Mouse (Mus musculus) hindbrain, embryonic 11.5 days (tissue): ENCODE results near the gene Dnmt3a. TPM values are rescaled to one million over a fixed set of nuclear protein-coding genes. Genes with fewer than 3 reads are reported as not detected.

Experiments
- ATAC-seq: fragments of 200-750 bp; cut with Nextera tagmentation; 2 replicates; pipeline ENCODE4 v1.8.0; 2017; ENCODE audit warnings: mild to moderate bottlenecking, moderate TSS enrichment, moderate library complexity; ENCODE audit not compliant: low FRiP score
- DNase-seq: peaks from one replicate; pipeline ENCODE4 v3.0.0-alpha.2; 2015; ENCODE audit warnings: low spot score
- H3K27ac ChIP-seq: fragments of 300-500 bp; sonication (generic); 2 replicates; pipeline ENCODE4 v1.5.1; 2014; ENCODE audit warnings: mild to moderate bottlenecking, low read depth, low read length
- H3K27me3 ChIP-seq: fragments of 300-500 bp; sonication (generic); 2 replicates; pipeline ENCODE4 v1.6.1; 2014; ENCODE audit warnings: mild to moderate bottlenecking, low read length, moderate library complexity, mixed read lengths; ENCODE audit not compliant: control insufficient read depth, insufficient read depth
- H3K36me3 ChIP-seq: fragments of 300-500 bp; sonication (generic); 2 replicates; pipeline ENCODE4 v1.6.1; 2014; ENCODE audit warnings: mild to moderate bottlenecking, low read length, moderate library complexity, mixed read lengths; ENCODE audit not compliant: control insufficient read depth, insufficient read depth
- H3K4me1 ChIP-seq: fragments of 300-500 bp; sonication (generic); replicated peaks from 2 replicates; pipeline ENCODE4 v1.6.1; 2014; ENCODE audit warnings: low read length, mixed read lengths; ENCODE audit not compliant: control insufficient read depth, insufficient read depth
- H3K4me2 ChIP-seq: fragments of 300-500 bp; sonication (generic); replicated peaks from 2 replicates; pipeline ENCODE4 v1.6.1; 2014; ENCODE audit warnings: mild to moderate bottlenecking, low read depth, low read length
- H3K4me3 ChIP-seq: fragments of 300-500 bp; sonication (generic); 2 replicates; pipeline ENCODE4 v1.5.1; 2014; ENCODE audit warnings: low read depth, low read length
- H3K9ac ChIP-seq: fragments of 300-500 bp; sonication (generic); 2 replicates; pipeline ENCODE4 v1.6.1; 2014; ENCODE audit warnings: low read depth, low read length
- H3K9me3 ChIP-seq: fragments of 300-500 bp; sonication (generic); 2 replicates; pipeline ENCODE4 v1.6.1; 2016; ENCODE audit warnings: low read length; ENCODE audit not compliant: control insufficient read depth
- WGBS: fragments of 180-500 bp; shearing (Covaris S2); extraction: QIAGEN DNeasy Blood & Tissue Kit; methylation state at CpG from one replicate; pipeline ENCODE4 v1.1.7; 2014; 5-methylcytosine and 5-hydroxymethylcytosine counted together
- polyA plus RNA-seq: library from polyadenylated mRNA; unstranded; fragments of >200 nt; fragmentation: Nextera tagmentation; extraction: Ambion mirVana; gene quantifications from 2 replicates; pipeline ENCODE4 v1.2.1, GENCODE M21; 2014

The Dnmt3a gene
- polyA plus RNA-seq, result 68.6 and 75.5 TPM in 2 replicates

DNA sequence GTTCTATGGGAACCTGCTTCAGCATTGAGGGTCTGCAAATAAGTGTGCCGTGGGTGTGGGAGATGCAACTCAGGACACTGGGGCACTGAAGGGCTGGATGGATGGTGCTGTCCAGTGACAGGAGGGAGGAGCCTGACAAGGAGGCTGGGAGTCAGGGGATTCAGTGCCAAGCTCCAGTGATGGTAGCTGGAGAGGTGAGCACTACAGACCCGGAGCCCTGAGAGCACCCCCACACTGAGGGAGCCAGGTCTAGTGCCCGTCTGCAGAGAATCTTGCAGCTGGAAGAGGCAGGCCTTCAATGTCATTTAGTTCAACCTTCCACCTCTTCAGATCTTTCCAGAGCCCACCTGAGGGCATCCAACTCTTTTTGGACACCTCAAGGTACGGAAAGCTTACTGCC is at the start of gene Dnmt3a:
Gene Dnmt3a, plus strand, starts transcription at position 156 of the 400 bp plus-strand sequence.
- Histone ChIP-seq H3K9ac (peak within 1 kb of the TSS; percentile 85), H3K27ac (peak within 1 kb of the TSS; percentile 76), H3K4me2 (peak within 1 kb of the TSS; percentile 94), H3K4me3 (peak within 1 kb of the TSS; percentile 78), H3K27me3 (peaks cover 11% of the 10 kb centered on the region; the same call in 1 of the 2 replicates), H3K4me1 (no peaks in the 10 kb centered on the region; the same call in 1 of the 2 replicates), H3K36me3 (no peaks in the 10 kb centered on the region), H3K9me3 (no peaks in the 10 kb centered on the region)
- 22% methylated on average over 4 of the region's 4 CpGs for WGBS
- no peak for DNase-seq
- peak; percentile 28 for ATAC-seq

DNA sequence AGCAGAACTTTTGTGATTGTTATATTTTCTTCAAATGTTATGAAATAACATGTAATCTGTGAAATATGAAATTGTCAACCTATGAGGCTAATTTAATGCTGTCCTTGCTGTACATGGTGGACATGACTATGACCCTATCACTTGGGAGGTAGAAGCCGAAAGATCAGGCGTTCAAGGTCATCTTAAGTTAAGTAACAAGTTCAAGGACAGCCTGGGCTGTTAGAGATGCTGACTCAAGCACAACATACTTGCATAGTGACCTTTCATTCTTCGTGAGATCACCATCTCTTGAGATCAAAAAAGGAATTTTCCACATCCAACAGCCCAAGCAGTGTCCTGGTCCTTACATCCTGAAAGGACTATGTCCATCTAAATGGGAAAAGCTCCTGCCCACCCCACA is 49.6 kb upstream of the Dnmt3a start:
- no peaks in the 10 kb centered on the region for H3K9me3 ChIP-seq
- H3K9ac ChIP-seq, result no peak overlapping the region
- ATAC-seq (no peak), DNase-seq (no peak)
- 92% methylated on average over 3 of the region's 3 CpGs for WGBS
- H3K4me3 ChIP-seq, result no peak overlapping the region
- no peak overlapping the region for H3K4me2 ChIP-seq
- H3K4me1 ChIP-seq, result no peaks in the 10 kb centered on the region
- H3K27me3 ChIP-seq, result no peaks in the 10 kb centered on the region
- H3K27ac ChIP-seq, result no peak overlapping the region
- no peaks in the 10 kb centered on the region for H3K36me3 ChIP-seq

DNA sequence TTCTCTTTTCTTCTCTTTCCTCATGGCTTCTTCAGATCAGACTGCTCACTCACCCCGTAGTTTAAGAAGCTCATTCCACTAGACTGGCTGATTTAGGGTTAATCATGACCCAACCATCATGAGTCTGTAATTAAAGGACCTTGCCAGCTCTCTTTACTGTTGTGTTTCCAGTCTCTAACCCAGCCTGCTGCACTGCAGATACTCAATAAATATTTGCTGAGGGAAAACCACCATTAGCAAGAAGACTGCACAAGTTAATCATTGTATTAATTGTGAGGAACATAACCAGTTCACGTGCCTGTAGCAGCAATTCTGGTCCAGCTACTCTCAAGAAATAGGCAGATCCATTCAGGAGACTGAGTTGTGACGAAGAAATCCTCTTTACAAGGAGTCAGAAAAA is 47.7 kb upstream of the Dnmt3a start:
- Histone ChIP-seq H3K9me3 (no peaks in the 10 kb centered on the region), H3K27ac (no peak overlapping the region), H3K9ac (no peak overlapping the region), H3K4me3 (no peak overlapping the region), H3K4me2 (no peak overlapping the region), H3K36me3 (no peaks in the 10 kb centered on the region), H3K4me1 (no peaks in the 10 kb centered on the region), H3K27me3 (no peaks in the 10 kb centered on the region)
- ATAC-seq (no peak), DNase-seq (no peak)
- 90% methylated on average over 3 of the region's 3 CpGs for WGBS

DNA sequence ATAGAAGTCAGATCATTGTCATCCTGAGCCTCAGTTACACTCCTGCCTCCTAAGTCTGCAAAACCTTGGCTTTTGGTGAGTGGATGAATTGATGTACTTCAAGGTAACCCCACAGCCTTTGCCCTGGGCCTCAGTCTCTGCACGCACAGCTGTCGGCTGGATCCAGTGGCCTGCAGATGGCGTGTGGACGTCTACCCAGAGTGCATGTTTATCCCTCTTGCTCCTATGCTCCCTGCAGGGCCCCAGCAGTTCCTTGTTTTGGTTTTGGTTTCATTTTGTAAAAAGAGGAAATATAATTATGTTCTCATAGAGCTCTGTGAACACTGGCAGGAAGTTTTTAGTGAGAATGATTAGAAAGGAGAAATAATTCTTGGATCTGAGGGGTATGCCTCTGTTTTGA is 46.4 kb upstream of the Dnmt3a start:
- H3K4me1 ChIP-seq, result no peaks in the 10 kb centered on the region
- WGBS, result 64% methylated on average over 4 of the region's 4 CpGs
- no peak overlapping the region for H3K4me3 ChIP-seq
- H3K9me3 ChIP-seq, result no peaks in the 10 kb centered on the region
- DNase-seq, result no peak
- no peak overlapping the region for H3K27ac ChIP-seq
- ATAC-seq, result no peak
- no peak overlapping the region for H3K9ac ChIP-seq
- H3K36me3 ChIP-seq, result no peaks in the 10 kb centered on the region
- no peaks in the 10 kb centered on the region for H3K27me3 ChIP-seq
- no peak overlapping the region for H3K4me2 ChIP-seq

DNA sequence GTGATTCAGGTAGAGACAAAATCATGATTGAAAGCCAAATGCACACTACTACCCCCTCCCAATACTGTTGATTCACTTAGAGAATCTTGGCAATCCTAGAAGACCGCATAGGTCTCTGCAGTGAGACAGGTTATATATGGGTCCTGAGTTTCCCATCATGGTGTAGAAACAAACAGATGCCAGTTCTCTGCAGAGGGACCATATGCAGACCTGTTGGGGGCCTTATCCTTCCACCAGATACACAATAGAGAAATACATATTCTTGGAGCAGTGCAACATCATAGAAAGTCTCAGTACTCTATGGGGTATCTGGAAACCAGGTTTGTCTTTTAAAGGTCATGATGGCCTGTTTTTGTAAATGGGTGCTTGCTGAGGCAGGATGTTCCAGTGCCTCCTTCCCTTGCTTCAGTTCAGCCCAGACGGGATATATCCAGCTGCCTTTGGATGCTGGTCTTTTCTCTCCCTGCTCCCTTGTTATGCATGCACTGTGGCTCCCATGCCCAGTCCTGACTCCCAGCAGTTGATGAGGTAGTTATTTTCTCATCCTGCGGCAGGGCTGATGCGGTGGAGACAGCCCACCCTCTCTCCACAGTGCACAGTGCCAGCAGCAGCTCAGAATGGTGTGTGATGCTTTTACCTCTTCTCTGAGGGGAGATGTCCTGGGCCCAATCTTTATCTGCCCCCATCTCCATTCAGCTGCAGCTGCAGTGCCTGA is 44.8 kb upstream of the Dnmt3a start:
- Histone ChIP-seq H3K36me3 (no peaks in the 10 kb centered on the region), H3K4me3 (no peak overlapping the region), H3K4me2 (no peak overlapping the region), H3K27me3 (no peaks in the 10 kb centered on the region), H3K9me3 (no peaks in the 10 kb centered on the region), H3K9ac (no peak overlapping the region), H3K27ac (no peak overlapping the region), H3K4me1 (no peaks in the 10 kb centered on the region)
- WGBS, result 76% methylated on average over 4 of the region's 4 CpGs
- no peak for DNase-seq
- ATAC-seq, result no peak

DNA sequence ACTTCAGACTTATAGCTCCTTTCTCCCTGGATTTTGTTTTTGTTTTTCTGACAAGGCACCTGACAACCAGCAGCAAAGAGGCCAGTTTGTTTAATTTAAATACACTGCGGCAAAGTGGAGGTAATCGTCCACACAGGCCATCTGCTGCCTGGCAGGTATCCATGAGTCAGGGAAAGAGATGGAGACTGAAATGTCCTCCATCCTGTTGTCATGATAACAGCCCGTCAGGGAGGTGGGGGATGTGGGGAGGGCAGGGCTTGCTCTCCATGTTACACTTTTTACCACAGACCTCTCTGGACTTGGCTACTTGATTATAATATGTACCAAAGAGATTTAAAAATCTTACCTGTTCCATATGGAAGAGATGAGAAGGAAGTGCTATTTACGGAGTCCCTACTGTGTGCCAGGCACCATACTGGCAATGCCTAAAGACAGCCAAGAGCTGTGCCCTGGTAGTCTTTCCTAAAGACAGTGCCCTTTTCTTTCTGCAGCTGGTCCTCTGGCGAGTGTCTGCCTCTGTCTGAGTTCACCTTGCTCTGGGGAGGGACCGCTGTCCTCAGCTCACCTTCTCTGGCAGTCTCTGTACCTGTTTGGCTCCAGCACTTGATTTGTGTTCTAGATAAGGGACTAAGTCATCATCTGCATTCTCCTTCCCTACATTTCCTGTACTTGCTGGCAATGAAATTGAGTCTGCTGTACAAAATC is 44.1 kb upstream of the Dnmt3a start:
- H3K36me3 ChIP-seq, result no peaks in the 10 kb centered on the region
- H3K27me3 ChIP-seq, result no peaks in the 10 kb centered on the region
- H3K27ac ChIP-seq, result no peak overlapping the region
- no peak for DNase-seq
- no peaks in the 10 kb centered on the region for H3K4me1 ChIP-seq
- ATAC-seq, result no peak
- WGBS, result 83% methylated on average over 6 of the region's 6 CpGs
- H3K4me2 ChIP-seq, result no peak overlapping the region
- H3K4me3 ChIP-seq, result no peak overlapping the region
- no peaks in the 10 kb centered on the region for H3K9me3 ChIP-seq
- H3K9ac ChIP-seq, result no peak overlapping the region

DNA sequence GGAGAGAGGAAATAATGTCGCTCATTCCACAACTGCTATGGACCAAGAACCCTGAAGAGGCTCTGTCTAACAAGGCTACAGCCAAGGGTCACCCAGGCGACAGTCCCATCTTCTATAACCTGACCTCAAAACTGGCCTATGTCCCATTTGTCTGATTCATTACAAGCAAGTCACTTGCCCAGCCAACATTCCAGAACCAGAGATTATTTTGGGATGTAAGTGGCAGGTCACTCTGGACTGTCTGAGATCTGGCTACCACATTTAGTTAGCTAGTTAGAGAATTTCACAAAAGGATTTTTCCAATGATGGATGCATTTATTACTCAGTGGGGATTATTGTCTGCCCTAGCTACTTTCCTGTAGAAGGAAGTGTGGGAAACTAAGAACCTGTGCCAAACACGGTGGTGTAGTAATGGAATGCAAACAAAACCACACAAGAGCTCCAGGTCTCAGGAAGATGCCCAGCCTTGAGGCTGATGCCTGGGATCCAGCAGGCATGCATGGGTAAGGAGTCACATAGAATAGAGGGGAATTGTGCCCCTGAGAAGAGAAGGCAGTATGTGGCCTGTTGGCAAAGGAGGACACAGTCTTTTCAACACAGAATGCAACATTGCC is 41.5 kb upstream of the Dnmt3a start:
- no peak overlapping the region for H3K4me2 ChIP-seq
- WGBS, result 83% methylated on average over 3 of the region's 3 CpGs
- no peaks in the 10 kb centered on the region for H3K27me3 ChIP-seq
- ATAC-seq (no peak), DNase-seq (no peak)
- no peaks in the 10 kb centered on the region for H3K9me3 ChIP-seq
- H3K36me3 ChIP-seq, result no peaks in the 10 kb centered on the region
- no peak overlapping the region for H3K27ac ChIP-seq
- no peaks in the 10 kb centered on the region for H3K4me1 ChIP-seq
- H3K4me3 ChIP-seq, result no peak overlapping the region
- no peak overlapping the region for H3K9ac ChIP-seq

DNA sequence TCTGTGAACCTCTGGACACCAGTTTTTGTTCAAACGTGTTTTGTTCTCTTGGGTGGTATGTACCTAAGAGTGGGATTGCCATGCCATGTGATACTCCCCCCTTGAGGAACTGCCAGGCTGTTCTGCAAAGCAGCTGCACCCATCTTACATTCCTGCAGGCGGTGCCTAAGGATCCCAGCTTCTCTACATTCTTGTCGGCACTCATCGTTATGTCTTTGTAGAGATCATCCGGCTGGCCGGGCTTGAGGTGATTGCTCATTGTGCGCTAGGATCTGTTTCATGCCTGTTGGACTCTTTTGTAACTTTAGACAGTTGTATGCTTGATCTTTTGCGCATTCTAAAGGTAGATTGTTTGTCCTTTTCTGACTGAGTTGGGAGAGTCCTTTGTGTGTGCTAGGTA is 38.4 kb upstream of the Dnmt3a start:
- no peak for ATAC-seq
- Histone ChIP-seq H3K9ac (no peak overlapping the region), H3K27me3 (no peaks in the 10 kb centered on the region), H3K4me1 (no peaks in the 10 kb centered on the region), H3K4me2 (no peak overlapping the region), H3K36me3 (no peaks in the 10 kb centered on the region), H3K9me3 (no peaks in the 10 kb centered on the region), H3K27ac (no peak overlapping the region), H3K4me3 (no peak overlapping the region)
- WGBS, result 60% methylated on average over 8 of the region's 8 CpGs
- no peak for DNase-seq
